Mouse (Mus musculus): ENCODE measurements at regions not wholly inside any gene's neighbourhood (a gene's known extent, or its start where the extent isn't known, plus 50 kb on each side); places are given as distances from the start of the nearest gene placed in this dataset.

DNA sequence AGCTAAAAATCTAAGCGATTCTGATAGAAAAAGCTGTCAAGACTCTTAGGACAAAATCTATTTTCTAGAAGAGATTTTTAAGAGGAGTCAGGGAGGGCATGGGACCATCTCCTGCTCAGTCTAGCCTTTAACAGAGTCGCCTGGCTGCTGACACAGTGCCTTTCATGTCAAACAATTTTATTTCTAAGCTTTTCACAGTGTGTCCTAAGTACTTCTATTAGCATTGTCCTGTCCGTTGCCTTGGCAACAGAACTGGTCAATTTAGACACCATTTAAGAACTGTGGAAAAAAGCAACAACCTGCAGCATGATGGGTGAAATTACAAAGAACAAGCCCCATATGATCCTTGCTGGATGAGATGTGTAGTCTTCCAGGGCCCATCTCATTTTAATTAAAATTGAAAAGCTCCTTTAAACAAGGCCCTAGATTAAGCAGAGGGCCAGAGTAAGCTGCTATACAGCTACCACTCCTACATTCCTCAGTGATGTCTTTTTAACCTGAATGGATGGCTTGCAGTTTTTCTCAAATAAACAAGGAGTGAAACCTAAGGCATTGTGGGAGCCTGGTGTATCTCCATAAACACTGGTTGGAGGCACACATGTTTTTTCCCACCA is 133.0 kb upstream of the Nrsn1 start:
- TF ChIP-seq GATA1 (IDR thresholded peaks at IDR 0.05; ENCODE audit: borderline replicate concordance, low read length): no peak
- no peak for TF ChIP-seq FLI1 (IDR thresholded peaks at IDR 0.05; ENCODE audit: low read length)

All from megakaryocyte, embryonic 14.5 days (primary cell).